Mouse (Mus musculus): ENCODE results near the gene 1700016K19Rik. TPM values are rescaled to one million over a fixed set of nuclear protein-coding genes. Genes with fewer than 3 reads are reported as not detected.

1700016K19Rik gene
- polyA plus RNA-seq, 1 experiment from 2014 or later: 1.6 TPM

GRCm38 (mm10) chr11:76042041-76042638 lies 42.4 kb downstream of the 1700016K19Rik start:
- H3K27me3 ChIP-seq (ENCODE audit: insufficient read depth, low read length): no peaks in the 10 kb centered on the region
- no peak overlapping the region for H3K9ac ChIP-seq
- H3K9me3 ChIP-seq (ENCODE audit: low read depth, low read length): no peaks in the 10 kb centered on the region
- ATAC-seq (ENCODE audit: insufficient read depth) (no peak), DNase-seq (no peak)
- H3K4me1 ChIP-seq (ENCODE audit: insufficient read depth): peaks cover 5% of the 10 kb centered on the region; the same call in 1 of the 2 replicates
- 57% methylated on average over 10 of the region's 10 CpGs for WGBS
- H3K27ac ChIP-seq (ENCODE audit: low read depth): no peak overlapping the region
- H3K4me2 ChIP-seq: no peak overlapping the region
- H3K36me3 ChIP-seq (ENCODE audit: insufficient read depth): peaks cover 13% of the 10 kb centered on the region; the same call in 1 of the 2 replicates
- no peak for TF ChIP-seq CTCF (IDR thresholded peaks at IDR 0.05; ENCODE audit: low read depth)
- H3K4me3 ChIP-seq (ENCODE audit: low read depth, low read length): no peak overlapping the region

GRCm38 (mm10) chr11:76042882-76043281 lies 43.2 kb downstream of the 1700016K19Rik start:
- Histone ChIP-seq H3K9ac (no peak overlapping the region), H3K4me2 (peak overlapping the region; percentile 23), H3K36me3 (ENCODE audit: insufficient read depth) (peaks cover 13% of the 10 kb centered on the region; the same call in 1 of the 2 replicates), H3K27me3 (ENCODE audit: insufficient read depth, low read length) (no peaks in the 10 kb centered on the region), H3K4me1 (ENCODE audit: insufficient read depth) (peaks cover 5% of the 10 kb centered on the region; the same call in 1 of the 2 replicates), H3K9me3 (ENCODE audit: low read depth, low read length) (no peaks in the 10 kb centered on the region), H3K27ac (ENCODE audit: low read depth) (peak overlapping the region; percentile 3), H3K4me3 (ENCODE audit: low read depth, low read length) (no peak overlapping the region)
- ATAC-seq (ENCODE audit: insufficient read depth) (peak; percentile 77; the same call in 1 of the 2 replicates), DNase-seq (peak; percentile 87)
- 11% methylated on average over 5 of the region's 5 CpGs for WGBS
- TF ChIP-seq CTCF (IDR thresholded peaks at IDR 0.05; ENCODE audit: low read depth): no peak

GRCm38 (mm10) chr11:76044468-76044867 lies 44.8 kb downstream of the 1700016K19Rik start:
- DNase-seq (no peak), ATAC-seq (ENCODE audit: insufficient read depth) (no peak)
- no peaks in the 10 kb centered on the region for H3K27me3 ChIP-seq (ENCODE audit: insufficient read depth, low read length)
- peaks cover 13% of the 10 kb centered on the region; the same call in 1 of the 2 replicates for H3K36me3 ChIP-seq (ENCODE audit: insufficient read depth)
- H3K9me3 ChIP-seq (ENCODE audit: low read depth, low read length): no peaks in the 10 kb centered on the region
- H3K4me3 ChIP-seq (ENCODE audit: low read depth, low read length): no peak overlapping the region
- H3K27ac ChIP-seq (ENCODE audit: low read depth): no peak overlapping the region
- H3K4me1 ChIP-seq (ENCODE audit: insufficient read depth): peaks cover 5% of the 10 kb centered on the region; the same call in 1 of the 2 replicates
- H3K9ac ChIP-seq: no peak overlapping the region
- no peak overlapping the region for H3K4me2 ChIP-seq
- no peak for TF ChIP-seq CTCF (IDR thresholded peaks at IDR 0.05; ENCODE audit: low read depth)
- 65% methylated on average over 6 of the region's 6 CpGs for WGBS

GRCm38 (mm10) chr11:76045367-76045766 lies 45.7 kb downstream of the 1700016K19Rik start:
- no peak for ATAC-seq (ENCODE audit: insufficient read depth)
- 72% methylated on average over 6 of the region's 6 CpGs for WGBS

GRCm38 (mm10) chr11:76050509-76050908 lies 50.8 kb downstream of the 1700016K19Rik start:
- H3K27me3 ChIP-seq (ENCODE audit: insufficient read depth, low read length): no peaks in the 10 kb centered on the region
- ATAC-seq (ENCODE audit: insufficient read depth): 0 out of 2 replicates have a peak, but pooled peaks have one; percentile 54
- no peak overlapping the region for H3K4me2 ChIP-seq

More at GRCm38 (mm10) chr11:76045367-76045766, 45.7 kb downstream of the 1700016K19Rik start:
- H3K9ac ChIP-seq: no peak overlapping the region
- no peaks in the 10 kb centered on the region for H3K9me3 ChIP-seq (ENCODE audit: low read depth, low read length)
- no peak overlapping the region for H3K4me2 ChIP-seq
- no peaks in the 10 kb centered on the region for H3K27me3 ChIP-seq (ENCODE audit: insufficient read depth, low read length)
- DNase-seq: no peak
- no peak for TF ChIP-seq CTCF (IDR thresholded peaks at IDR 0.05; ENCODE audit: low read depth)
- H3K4me1 ChIP-seq (ENCODE audit: insufficient read depth): peaks cover 5% of the 10 kb centered on the region; the same call in 1 of the 2 replicates
- H3K4me3 ChIP-seq (ENCODE audit: low read depth, low read length): no peak overlapping the region
- H3K36me3 ChIP-seq (ENCODE audit: insufficient read depth): peaks cover 13% of the 10 kb centered on the region; the same call in 1 of the 2 replicates
- no peak overlapping the region for H3K27ac ChIP-seq (ENCODE audit: low read depth)

GRCm38 (mm10) chr11:76050967-76051512 lies 51.3 kb downstream of the 1700016K19Rik start:
- no peak overlapping the region for H3K9ac ChIP-seq
- DNase-seq (peak; percentile 70), ATAC-seq (ENCODE audit: insufficient read depth) (peak; percentile 71)
- no peaks in the 10 kb centered on the region for H3K9me3 ChIP-seq (ENCODE audit: low read depth, low read length)
- H3K4me1 ChIP-seq (ENCODE audit: insufficient read depth): 0 out of 2 replicates have a peak, but pooled peaks cover 3% of the 10 kb centered on the region
- 38% methylated on average over 5 of the region's 5 CpGs for whole genome bisulfite sequencing
- no peak overlapping the region for H3K4me2 ChIP-seq
- TF ChIP-seq CTCF (IDR thresholded peaks at IDR 0.05; ENCODE audit: low read depth): no peak
- peaks cover 4% of the 10 kb centered on the region; the same call in 1 of the 2 replicates for H3K36me3 ChIP-seq (ENCODE audit: insufficient read depth)
- no peak overlapping the region for H3K4me3 ChIP-seq (ENCODE audit: low read depth, low read length)
- H3K27me3 ChIP-seq (ENCODE audit: insufficient read depth, low read length): no peaks in the 10 kb centered on the region
- H3K27ac ChIP-seq (ENCODE audit: low read depth): peak overlapping the region; percentile 88

More at GRCm38 (mm10) chr11:76050509-76050908, 50.8 kb downstream of the 1700016K19Rik start:
- H3K9me3 ChIP-seq (ENCODE audit: low read depth, low read length): no peaks in the 10 kb centered on the region
- H3K36me3 ChIP-seq (ENCODE audit: insufficient read depth): peaks cover 7% of the 10 kb centered on the region; the same call in 1 of the 2 replicates
- TF ChIP-seq CTCF (IDR thresholded peaks at IDR 0.05; ENCODE audit: low read depth): no peak
- 0 out of 2 replicates have a peak, but pooled peaks cover 3% of the 10 kb centered on the region for H3K4me1 ChIP-seq (ENCODE audit: insufficient read depth)
- H3K4me3 ChIP-seq (ENCODE audit: low read depth, low read length): no peak overlapping the region
- WGBS: 40% methylated on average over 3 of the region's 3 CpGs
- H3K27ac ChIP-seq (ENCODE audit: low read depth): peak overlapping the region; percentile 88
- no peak for DNase-seq
- H3K9ac ChIP-seq: no peak overlapping the region

GRCm38 (mm10) chr11:76052496-76052895 lies 52.8 kb downstream of the 1700016K19Rik start:
- WGBS: 75% methylated on average over 5 of the region's 5 CpGs
- no peak for ATAC-seq (ENCODE audit: insufficient read depth)
- no peaks in the 10 kb centered on the region for H3K9me3 ChIP-seq (ENCODE audit: low read depth, low read length)
- H3K36me3 ChIP-seq (ENCODE audit: insufficient read depth): no peaks in the 10 kb centered on the region; the same call in 1 of the 2 replicates
- H3K4me1 ChIP-seq (ENCODE audit: insufficient read depth): 0 out of 2 replicates have a peak, but pooled peaks cover 3% of the 10 kb centered on the region
- H3K4me2 ChIP-seq: no peak overlapping the region
- no peak for DNase-seq
- no peak overlapping the region for H3K27ac ChIP-seq (ENCODE audit: low read depth)
- H3K27me3 ChIP-seq (ENCODE audit: insufficient read depth, low read length): no peaks in the 10 kb centered on the region
- no peak overlapping the region for H3K4me3 ChIP-seq (ENCODE audit: low read depth, low read length)
- no peak for TF ChIP-seq CTCF (IDR thresholded peaks at IDR 0.05; ENCODE audit: low read depth)
- H3K9ac ChIP-seq: no peak overlapping the region

Other genes starting within 250 kb of the 1700016K19Rik start
- 1.1 TPM in 2 replicates for gene Doc2b, start 203.9 kb upstream of the 1700016K19Rik start, polyA plus RNA-seq (2014; fragmentation: Nextera tagmentation; extraction: Ambion mirVana)
- 5.3 and 6.7 TPM in 2 replicates for gene Rph3al, start 61.5 kb upstream of the 1700016K19Rik start, polyA plus RNA-seq (2014; fragmentation: Nextera tagmentation; extraction: Ambion mirVana)
- 47.6 and 51.0 TPM in 2 replicates for gene Rflnb, start 27.9 kb downstream of the 1700016K19Rik start, polyA plus RNA-seq (2014; fragmentation: Nextera tagmentation; extraction: Ambion mirVana)
- gene Vps53, start 179.7 kb downstream of the 1700016K19Rik start, polyA plus RNA-seq (2014; fragmentation: Nextera tagmentation; extraction: Ambion mirVana): 34.5 and 35.6 TPM in 2 replicates
- 38.3 and 39.8 TPM in 2 replicates for gene Fam57a, start 179.8 kb downstream of the 1700016K19Rik start, polyA plus RNA-seq (2014; fragmentation: Nextera tagmentation; extraction: Ambion mirVana)
- 0.60 and 1.6 TPM in 2 replicates for gene Dbil5, start 217.7 kb downstream of the 1700016K19Rik start, polyA plus RNA-seq (2014; fragmentation: Nextera tagmentation; extraction: Ambion mirVana)
- gene Gemin4, start 217.8 kb downstream of the 1700016K19Rik start, polyA plus RNA-seq (2014; fragmentation: Nextera tagmentation; extraction: Ambion mirVana): 45.6 and 45.8 TPM in 2 replicates
- gene Mrm3, start 243.8 kb downstream of the 1700016K19Rik start, polyA plus RNA-seq (2014; fragmentation: Nextera tagmentation; extraction: Ambion mirVana): 21.7 and 24.3 TPM in 2 replicates
- gene Glod4, start 243.8 kb downstream of the 1700016K19Rik start, polyA plus RNA-seq (2014; fragmentation: Nextera tagmentation; extraction: Ambion mirVana): 131 and 152 TPM in 2 replicates

All from lung, embryonic 14.5 days (tissue).